Mouse (Mus musculus) stomach, embryonic 14.5 days (tissue): ENCODE results near the gene Ssrp1. TPM values are rescaled to one million over a fixed set of nuclear protein-coding genes. Genes with fewer than 3 reads are reported as not detected.

Experiments used
- ATAC-seq: fragments of 200-750 bp; cut with Nextera tagmentation; 2 replicates; pipeline ENCODE4 v1.8.0; 2017; ENCODE audit warnings: low read depth, moderate TSS enrichment; ENCODE audit not compliant: insufficient number of reproducible peaks, insufficient read depth, low FRiP score
- H3K27ac ChIP-seq: fragments of 300-500 bp; sonication (generic); 2 replicates; pipeline ENCODE4 v1.5.1; 2014; ENCODE audit warnings: mild to moderate bottlenecking, low read length, moderate library complexity, mixed read lengths
- H3K27me3 ChIP-seq: fragments of 300-500 bp; sonication (generic); 2 replicates; pipeline ENCODE4 v1.6.1; 2014; ENCODE audit warnings: low read length, control low read depth, mixed read lengths; ENCODE audit not compliant: control insufficient read depth, insufficient read depth
- H3K36me3 ChIP-seq: fragments of 300-500 bp; sonication (generic); 2 replicates; pipeline ENCODE4 v1.6.1; 2014; ENCODE audit warnings: mild to moderate bottlenecking, control low read depth, low read length, moderate library complexity, mixed read lengths; ENCODE audit not compliant: control insufficient read depth, insufficient read depth
- H3K4me1 ChIP-seq: fragments of 300-500 bp; sonication (generic); 2 replicates; pipeline ENCODE4 v1.6.1; 2014; ENCODE audit warnings: low read length, control low read depth, mixed read lengths; ENCODE audit not compliant: control insufficient read depth, insufficient read depth
- H3K4me2 ChIP-seq: fragments of 300-500 bp; sonication (generic); replicated peaks from 2 replicates; pipeline ENCODE4 v1.6.1; 2014; ENCODE audit warnings: low read depth, low read length, control low read depth
- H3K4me3 ChIP-seq: fragments of 300-500 bp; sonication (generic); 2 replicates; pipeline ENCODE4 v1.5.1; 2014; ENCODE audit warnings: low read depth, low read length, control low read depth
- H3K9ac ChIP-seq: fragments of 300-500 bp; sonication (generic); replicated peaks from 2 replicates; pipeline ENCODE4 v1.6.1; 2014; ENCODE audit warnings: low read depth, mild to moderate bottlenecking, control low read depth, low read length, moderate library complexity, mixed read lengths
- H3K9me3 ChIP-seq: fragments of 300-500 bp; sonication (generic); 2 replicates; pipeline ENCODE4 v1.6.1; 2016; ENCODE audit warnings: low read depth, low read length, control low read depth; ENCODE audit not compliant: control insufficient read depth
- WGBS: fragments of 180-500 bp; shearing (Covaris S2); extraction: QIAGEN DNeasy Blood & Tissue Kit; methylation state at CpG from one replicate; pipeline ENCODE4 v1.1.7; 2014; 5-methylcytosine and 5-hydroxymethylcytosine counted together
- polyA plus RNA-seq: library from polyadenylated mRNA; unstranded; fragments of >200 nt; fragmentation: Nextera tagmentation; extraction: Ambion mirVana; gene quantifications from 2 replicates; pipeline ENCODE4 v1.2.1, GENCODE M21; 2014

The Ssrp1 gene
- polyA plus RNA-seq, 1 experiment from 2014 or later, result 277 TPM

GRCm38 (mm10) chr2:85007729-85008128 lies 29.3 kb upstream of the Ssrp1 start:
- Histone ChIP-seq H3K9me3 (no peaks in the 10 kb centered on the region), H3K27ac (no peak overlapping the region), H3K4me1 (0 out of 2 replicates have a peak, but pooled peaks cover 3% of the 10 kb centered on the region), H3K4me3 (no peak overlapping the region), H3K36me3 (no peaks in the 10 kb centered on the region), H3K4me2 (no peak overlapping the region), H3K9ac (no peak overlapping the region), H3K27me3 (no peaks in the 10 kb centered on the region)
- no peak for ATAC-seq
- 33% methylated on average over 4 of the region's 4 CpGs for WGBS

GRCm38 (mm10) chr2:85009212-85009611 lies 27.8 kb upstream of the Ssrp1 start:
- ATAC-seq, result no peak
- no peaks in the 10 kb centered on the region for H3K27me3 ChIP-seq
- H3K27ac ChIP-seq, result no peak overlapping the region
- 49% methylated on average over 2 of the region's 2 CpGs for WGBS
- H3K9ac ChIP-seq, result no peak overlapping the region
- no peaks in the 10 kb centered on the region for H3K9me3 ChIP-seq
- no peak overlapping the region for H3K4me3 ChIP-seq
- 0 out of 2 replicates have a peak, but pooled peaks cover 3% of the 10 kb centered on the region for H3K4me1 ChIP-seq
- H3K36me3 ChIP-seq, result no peaks in the 10 kb centered on the region
- no peak overlapping the region for H3K4me2 ChIP-seq

GRCm38 (mm10) chr2:85011906-85012604 lies 25.0 kb upstream of the Ssrp1 start:
- no peaks in the 10 kb centered on the region for H3K9me3 ChIP-seq
- 28% methylated on average over 9 of the region's 9 CpGs for WGBS
- no peaks in the 10 kb centered on the region for H3K36me3 ChIP-seq
- no peak overlapping the region for H3K27ac ChIP-seq
- H3K4me2 ChIP-seq, result no peak overlapping the region
- peak; percentile 83 for ATAC-seq
- 0 out of 2 replicates have a peak, but pooled peaks cover 3% of the 10 kb centered on the region for H3K4me1 ChIP-seq
- no peak overlapping the region for H3K4me3 ChIP-seq
- no peak overlapping the region for H3K9ac ChIP-seq
- H3K27me3 ChIP-seq, result no peaks in the 10 kb centered on the region

GRCm38 (mm10) chr2:85012679-85013078 lies 24.4 kb upstream of the Ssrp1 start:
- Histone ChIP-seq H3K9me3 (no peaks in the 10 kb centered on the region), H3K27ac (no peak overlapping the region), H3K27me3 (no peaks in the 10 kb centered on the region), H3K9ac (no peak overlapping the region), H3K4me2 (no peak overlapping the region), H3K36me3 (no peaks in the 10 kb centered on the region), H3K4me3 (no peak overlapping the region), H3K4me1 (0 out of 2 replicates have a peak, but pooled peaks cover 3% of the 10 kb centered on the region)
- no peak for ATAC-seq
- 76% methylated on average over 14 of the region's 14 CpGs for WGBS

GRCm38 (mm10) chr2:85013826-85014587 lies 23.0 kb upstream of the Ssrp1 start:
- Histone ChIP-seq H3K27ac (no peak overlapping the region), H3K9me3 (no peaks in the 10 kb centered on the region), H3K4me1 (0 out of 2 replicates have a peak, but pooled peaks cover 3% of the 10 kb centered on the region), H3K9ac (no peak overlapping the region), H3K36me3 (no peaks in the 10 kb centered on the region), H3K4me2 (no peak overlapping the region), H3K4me3 (no peak overlapping the region), H3K27me3 (no peaks in the 10 kb centered on the region)
- WGBS, result 81% methylated on average over 5 of the region's 5 CpGs
- ATAC-seq, result no peak

- WGBS, result 49% methylated on average over 3 of the region's 3 CpGs
- Histone ChIP-seq H3K4me3 (no peak overlapping the region), H3K9me3 (no peaks in the 10 kb centered on the region), H3K9ac (no peak overlapping the region), H3K4me2 (no peak overlapping the region), H3K36me3 (no peaks in the 10 kb centered on the region), H3K27ac (no peak overlapping the region), H3K27me3 (no peaks in the 10 kb centered on the region), H3K4me1 (0 out of 2 replicates have a peak, but pooled peaks cover 1% of the 10 kb centered on the region)
- ATAC-seq, result no peak
Observed at GRCm38 (mm10) chr2:85014588-85014982, 22.4 kb upstream of the Ssrp1 start.

- Histone ChIP-seq H3K9ac (no peak overlapping the region), H3K4me3 (no peak overlapping the region), H3K4me2 (no peak overlapping the region), H3K4me1 (no peaks in the 10 kb centered on the region), H3K27me3 (no peaks in the 10 kb centered on the region), H3K9me3 (no peaks in the 10 kb centered on the region), H3K27ac (no peak overlapping the region), H3K36me3 (no peaks in the 10 kb centered on the region)
- 16% methylated on average over 4 of the region's 4 CpGs for WGBS
- ATAC-seq, result 0 out of 2 replicates have a peak, but pooled peaks have one; percentile 53
Observed at GRCm38 (mm10) chr2:85022043-85022442, 15.0 kb upstream of the Ssrp1 start.

- ATAC-seq, result no peak
- H3K4me1 ChIP-seq, result no peaks in the 10 kb centered on the region
- no peaks in the 10 kb centered on the region for H3K27me3 ChIP-seq
- WGBS, result 68% methylated on average over 3 of the region's 3 CpGs
- no peaks in the 10 kb centered on the region for H3K9me3 ChIP-seq
- H3K4me3 ChIP-seq, result no peak overlapping the region
- no peak overlapping the region for H3K4me2 ChIP-seq
- no peaks in the 10 kb centered on the region for H3K36me3 ChIP-seq
- no peak overlapping the region for H3K9ac ChIP-seq
- H3K27ac ChIP-seq, result no peak overlapping the region
Observed at GRCm38 (mm10) chr2:85026178-85026577, 10.9 kb upstream of the Ssrp1 start.
